8 mouse cellular contexts compared by ENCODE assay signal in genomic region chrX:52164738-52165554, GRCm38 (mm10). TPM values are rescaled to one million over a fixed set of nuclear protein-coding genes. Genes with fewer than 3 reads are reported as not detected.
A peak's percentile ranks its signal among the peaks of the same experiment; 100 is the strongest.
DNase-seq lines count a peak whose midpoint lies in the region; ATAC-seq lines count a peak whose summit lies in the region.

Gene Gpc4, minus strand, starts transcription at chrX:52165252.

- H3K4me2 ChIP-seq in forebrain, embryonic 11.5 days (ENCODE audit: low read depth, low read length, severe bottlenecking) = peak within 1 kb of the TSS; percentile 60
- H3K4me2 ChIP-seq in heart, embryonic 16.5 days (ENCODE audit: low read depth, low read length) = peak within 1 kb of the TSS; percentile 60
- peak within 1 kb of the TSS; percentile 90 for H3K4me2 ChIP-seq in liver, embryonic 15.5 days
- H3K4me2 ChIP-seq in neural tube, embryonic 14.5 days (ENCODE audit: low read depth, low read length) = peak within 1 kb of the TSS; percentile 62

- WGBS in forebrain, embryonic 11.5 days = 14% methylated on average over 48 of the region's 76 CpGs
- WGBS in heart, embryonic 16.5 days = 18% methylated on average over 66 of the region's 76 CpGs
- WGBS in liver, embryonic 15.5 days (ENCODE audit: insufficient replicate concordance) = 26% methylated on average over 54 of the region's 76 CpGs
- 23% methylated on average over 27 of the region's 76 CpGs for WGBS in neural tube, embryonic 14.5 days

- H3K27ac ChIP-seq in forebrain, embryonic 11.5 days (ENCODE audit: low read depth, low read length) = peak within 1 kb of the TSS; percentile 59
- H3K27ac ChIP-seq in heart, embryonic 16.5 days (ENCODE audit: low read length) = peak within 1 kb of the TSS; percentile 78
- peak within 1 kb of the TSS; percentile 29; the same call in 1 of the 2 replicates for H3K27ac ChIP-seq in liver, embryonic 15.5 days (replicated peaks)
- H3K27ac ChIP-seq in neural tube, embryonic 14.5 days (ENCODE audit: low read depth, low read length) = no peak within 1 kb of the TSS

- H3K4me3 ChIP-seq in forebrain, embryonic 11.5 days (ENCODE audit: low read depth, low read length) = peak within 1 kb of the TSS; percentile 59
- H3K4me3 ChIP-seq in heart, embryonic 16.5 days (ENCODE audit: low read length) = peak within 1 kb of the TSS; percentile 59
- peak within 1 kb of the TSS; percentile 63 for H3K4me3 ChIP-seq in liver, embryonic 15.5 days (replicated peaks)
- peak within 1 kb of the TSS; percentile 43 for H3K4me3 ChIP-seq in neural tube, embryonic 14.5 days (ENCODE audit: low read depth, low read length)

- H3K4me1 ChIP-seq in forebrain, embryonic 11.5 days (replicated peaks; ENCODE audit: control insufficient read depth, insufficient read depth, low read length) = no peaks in the 10 kb centered on the region; the same call in 1 of the 2 replicates
- H3K4me1 ChIP-seq in heart, embryonic 16.5 days (ENCODE audit: control insufficient read depth, insufficient read depth, low read length) = peaks cover 4% of the 10 kb centered on the region; the same call in 1 of the 2 replicates
- H3K4me1 ChIP-seq in liver, embryonic 15.5 days (replicated peaks) = peaks cover 18% of the 10 kb centered on the region
- H3K4me1 ChIP-seq in neural tube, embryonic 14.5 days (ENCODE audit: control insufficient read depth, insufficient read depth, low read length) = no peaks in the 10 kb centered on the region

- H3K9me3 ChIP-seq in forebrain, embryonic 11.5 days (ENCODE audit: control insufficient read depth, low read length) = no peaks in the 10 kb centered on the region
- no peaks in the 10 kb centered on the region for H3K9me3 ChIP-seq in heart, embryonic 16.5 days (replicated peaks; ENCODE audit: control insufficient read depth, low read length)
- H3K9me3 ChIP-seq in liver, embryonic 15.5 days (replicated peaks) = no peaks in the 10 kb centered on the region
- no peaks in the 10 kb centered on the region for H3K9me3 ChIP-seq in neural tube, embryonic 14.5 days (ENCODE audit: control insufficient read depth, low read length)

- DNase-seq in ES-CJ7 (ENCODE audit: low read depth, low spot score) = peak; percentile 69
- DNase-seq in brain, adult 2 months (ENCODE audit: low read depth, low spot score) = peak; percentile 53
- DNase-seq in forebrain, embryonic 11.5 days (ENCODE audit: low spot score) = peak; percentile 90
- peak; percentile 87 for DNase-seq in kidney, postnatal 14 days
- DNase-seq in urinary bladder, postnatal 10 days (ENCODE audit: low spot score) = peak; percentile 40

- peak within 1 kb of the TSS; percentile 79 for H3K9ac ChIP-seq in forebrain, embryonic 11.5 days (ENCODE audit: low read length)
- peak within 1 kb of the TSS; percentile 73 for H3K9ac ChIP-seq in heart, embryonic 16.5 days (ENCODE audit: low read length)
- peak within 1 kb of the TSS; percentile 59 for H3K9ac ChIP-seq in liver, embryonic 15.5 days
- H3K9ac ChIP-seq in neural tube, embryonic 14.5 days (replicated peaks; ENCODE audit: low read depth, low read length) = peak within 1 kb of the TSS; percentile 39

- H3K36me3 ChIP-seq in forebrain, embryonic 11.5 days (ENCODE audit: control insufficient read depth, insufficient read depth, low read length) = no peaks in the 10 kb centered on the region
- H3K36me3 ChIP-seq in heart, embryonic 16.5 days (ENCODE audit: control insufficient read depth, insufficient read depth) = no peaks in the 10 kb centered on the region
- H3K36me3 ChIP-seq in liver, embryonic 15.5 days (replicated peaks) = no peaks in the 10 kb centered on the region
- no peaks in the 10 kb centered on the region for H3K36me3 ChIP-seq in neural tube, embryonic 14.5 days (ENCODE audit: control insufficient read depth, insufficient read depth, low read length)

- H3K27me3 ChIP-seq in forebrain, embryonic 11.5 days (ENCODE audit: control insufficient read depth, insufficient read depth, low read length) = no peaks in the 10 kb centered on the region; the same call in 1 of the 2 replicates
- no peaks in the 10 kb centered on the region for H3K27me3 ChIP-seq in heart, embryonic 16.5 days (ENCODE audit: control insufficient read depth, insufficient read depth, low read length)
- H3K27me3 ChIP-seq in liver, embryonic 15.5 days = peaks cover 28% of the 10 kb centered on the region
- H3K27me3 ChIP-seq in neural tube, embryonic 14.5 days (ENCODE audit: control insufficient read depth, insufficient read depth, low read length) = no peaks in the 10 kb centered on the region

- ATAC-seq in forebrain, embryonic 11.5 days (replicated peaks; ENCODE audit: low FRiP score) = peak; percentile 91
- peak; percentile 91 for ATAC-seq in heart, embryonic 16.5 days (replicated peaks; ENCODE audit: extremely low read depth, insufficient read depth, low FRiP score)
- peak; percentile 84 for ATAC-seq in liver, embryonic 15.5 days (ENCODE audit: insufficient read depth)
- ATAC-seq in neural tube, embryonic 14.5 days (ENCODE audit: low read depth) = peak; percentile 94

RNA-seq across cellular contexts. Expression of gene Gpc4, which starts in this region (rescaled TPM):
- polyA plus RNA-seq in forebrain, embryonic 11.5 days (2014; fragmentation: Nextera tagmentation; extraction: Ambion mirVana) = 80.9 and 81.2 TPM in 2 replicates
- 45.5 and 45.6 TPM in 2 replicates for polyA plus RNA-seq in heart, embryonic 16.5 days (2015; fragmentation: Nextera tagmentation; extraction: Ambion mirVana)
- 4.9 and 5.1 TPM in 2 replicates for polyA plus RNA-seq in liver, embryonic 15.5 days (2015; fragmentation: Nextera tagmentation; extraction: Ambion mirVana)
- 10.6 and 15.9 TPM in 2 replicates for polyA plus RNA-seq in neural tube, embryonic 14.5 days (2014; fragmentation: Nextera tagmentation; extraction: Ambion mirVana)

Comparison
In these comparisons a context has a peak if more than half of its experiments do, and no peak if none do; other contexts are left out.
1. DNase-seq: peak in every context shown above with its lines; median percentile 90 in forebrain, embryonic 11.5 days; 87 in kidney, postnatal 14 days; 69 in ES-CJ7; 53 in brain, adult 2 months; 40 in urinary bladder, postnatal 10 days.